Mouse (Mus musculus): ENCODE data around the gene Wfdc3. TPM values are rescaled to one million over a fixed set of nuclear protein-coding genes. Genes with fewer than 3 reads are reported as not detected.
"Not testable (repeated sequence)": the region's sequence is repeated elsewhere in the genome, so short reads cannot be mapped to it uniquely, and the experiment has no call there.

Wfdc3 gene
- total RNA-seq, 2 experiments from 2014 or later, result not detected

- no peak for ATAC-seq (replicated peaks; ENCODE audit: poor library complexity, severe bottlenecking)
Measured at GRCm38 (mm10) chr2:164748191-164748590, 2.5 kb upstream of the Wfdc3 start.

- no peak for ATAC-seq (replicated peaks; ENCODE audit: poor library complexity, severe bottlenecking)
Measured at GRCm38 (mm10) chr2:164746693-164747092, 962 bp upstream of the Wfdc3 start.

- peak; percentile 56 for ATAC-seq (replicated peaks; ENCODE audit: poor library complexity, severe bottlenecking)
Measured at GRCm38 (mm10) chr2:164744987-164745386, 744 bp downstream of the Wfdc3 start.

GRCm38 (mm10) chr2:164739876-164740275, 5.9 kb downstream of the Wfdc3 start:
- ATAC-seq (replicated peaks; ENCODE audit: poor library complexity, severe bottlenecking), result no peak

GRCm38 (mm10) chr2:164737377-164738090, 8.2 kb downstream of the Wfdc3 start:
- no peak for ATAC-seq (replicated peaks; ENCODE audit: poor library complexity, severe bottlenecking)

GRCm38 (mm10) chr2:164735446-164735845, 10.3 kb downstream of the Wfdc3 start:
- no peak for ATAC-seq (replicated peaks; ENCODE audit: poor library complexity, severe bottlenecking)

- ATAC-seq (replicated peaks; ENCODE audit: poor library complexity, severe bottlenecking), result no peak
Measured at GRCm38 (mm10) chr2:164734839-164735238, 10.9 kb downstream of the Wfdc3 start.

GRCm38 (mm10) chr2:164733259-164733658, 12.5 kb downstream of the Wfdc3 start:
- no peak for ATAC-seq (replicated peaks; ENCODE audit: poor library complexity, severe bottlenecking)

GRCm38 (mm10) chr2:164731719-164732118, 14.0 kb downstream of the Wfdc3 start:
- ATAC-seq (replicated peaks; ENCODE audit: poor library complexity, severe bottlenecking), result no peak

GRCm38 (mm10) chr2:164725895-164726619, 19.7 kb downstream of the Wfdc3 start:
- peak; percentile 66 for ATAC-seq (replicated peaks; ENCODE audit: poor library complexity, severe bottlenecking)

- no peak for ATAC-seq (replicated peaks; ENCODE audit: poor library complexity, severe bottlenecking)
Measured at GRCm38 (mm10) chr2:164723276-164723675, 22.5 kb downstream of the Wfdc3 start.

- not testable (repeated sequence) for ATAC-seq (replicated peaks; ENCODE audit: poor library complexity, severe bottlenecking)
Measured at GRCm38 (mm10) chr2:164716194-164716786, 29.4 kb downstream of the Wfdc3 start.

- no peak for ATAC-seq (replicated peaks; ENCODE audit: poor library complexity, severe bottlenecking)
Measured at GRCm38 (mm10) chr2:164715005-164715404, 30.7 kb downstream of the Wfdc3 start, which contains the start of gene Spint5. Gene Spint5, plus strand, starts transcription at chr2:164715305.

GRCm38 (mm10) chr2:164705991-164706390, 39.7 kb downstream of the Wfdc3 start:
- no peak for ATAC-seq (replicated peaks; ENCODE audit: poor library complexity, severe bottlenecking)

GRCm38 (mm10) chr2:164705328-164705727, 40.4 kb downstream of the Wfdc3 start:
- no peak for ATAC-seq (replicated peaks; ENCODE audit: poor library complexity, severe bottlenecking)

- ATAC-seq (replicated peaks; ENCODE audit: poor library complexity, severe bottlenecking), result no peak
Measured at GRCm38 (mm10) chr2:164704235-164704634, 41.5 kb downstream of the Wfdc3 start.

- ATAC-seq (replicated peaks; ENCODE audit: poor library complexity, severe bottlenecking), result no peak
Measured at GRCm38 (mm10) chr2:164701761-164702160, 44.0 kb downstream of the Wfdc3 start.

- ATAC-seq (replicated peaks; ENCODE audit: poor library complexity, severe bottlenecking), result no peak
Measured at GRCm38 (mm10) chr2:164700959-164701358, 44.8 kb downstream of the Wfdc3 start.

GRCm38 (mm10) chr2:164698201-164698600, 47.5 kb downstream of the Wfdc3 start, which contains the start of gene Spint4:
Gene Spint4, plus strand, starts transcription at chr2:164698501.
- ATAC-seq (replicated peaks; ENCODE audit: poor library complexity, severe bottlenecking), result no peak

- ATAC-seq (replicated peaks; ENCODE audit: poor library complexity, severe bottlenecking), result no peak
Measured at GRCm38 (mm10) chr2:164684807-164685206, 60.9 kb downstream of the Wfdc3 start, which contains the start of gene Wfdc13. Gene Wfdc13, plus strand, starts transcription at chr2:164685107.

Measured in granulocyte monocyte progenitor cell, adult 5-6 weeks (primary cell).